Mouse (Mus musculus) kidney, postnatal 36 days (tissue): ENCODE data around the gene Olfr851.

Source experiments
- DNase-seq, 2 experiments: peaks; one replicate each; pipeline ENCODE4 v3.0.0; 2021 to 2022; ENCODE audit warnings: mixed read lengths in 2 of 2

The Olfr851 gene

GRCm38 (mm10) chr9:19492995-19493394, at the start of gene Olfr851:
Gene Olfr851, plus strand, starts transcription at chr9:19493295.
- no peak for DNase-seq

GRCm38 (mm10) chr9:19478148-19478547, 14.9 kb upstream of the Olfr851 start, which contains the start of gene Olfr850:
Gene Olfr850, minus strand, starts transcription at chr9:19478248.
- no peak for DNase-seq

- no peak for DNase-seq
Measured at GRCm38 (mm10) chr9:19540976-19541375, 47.9 kb downstream of the Olfr851 start, which contains the start of gene Olfr853. Gene Olfr853, minus strand, starts transcription at chr9:19541076.
